Mouse (Mus musculus): Measurements from ENCODE around the gene Idh2. TPM values are rescaled to one million over a fixed set of nuclear protein-coding genes. Genes with fewer than 3 reads are reported as not detected.

Gene Idh2
- total RNA-seq, 2 experiments from 2014 or later = 11.7 to 14.7 TPM

GRCm38 (mm10) chr7:80090191-80091003, 24.8 kb downstream of the Idh2 start:
- ATAC-seq (replicated peaks; ENCODE audit: low FRiP score, poor library complexity, severe bottlenecking) = no peak

- no peak for ATAC-seq (replicated peaks; ENCODE audit: low FRiP score, poor library complexity, severe bottlenecking)
Observed at GRCm38 (mm10) chr7:80088191-80088590, 27.0 kb downstream of the Idh2 start.

GRCm38 (mm10) chr7:80085970-80086715, 29.0 kb downstream of the Idh2 start:
- no peak for ATAC-seq (replicated peaks; ENCODE audit: low FRiP score, poor library complexity, severe bottlenecking)

- 0 out of 2 replicates have a peak, but pooled peaks have one; percentile 51 for ATAC-seq (replicated peaks; ENCODE audit: low FRiP score, poor library complexity, severe bottlenecking)
Observed at GRCm38 (mm10) chr7:80084484-80084931, 30.7 kb downstream of the Idh2 start.

- no peak for ATAC-seq (replicated peaks; ENCODE audit: low FRiP score, poor library complexity, severe bottlenecking)
Observed at GRCm38 (mm10) chr7:80081586-80082554, 33.3 kb downstream of the Idh2 start.

- no peak for ATAC-seq (replicated peaks; ENCODE audit: low FRiP score, poor library complexity, severe bottlenecking)
Observed at GRCm38 (mm10) chr7:80078792-80079301, 36.3 kb downstream of the Idh2 start.

- ATAC-seq (replicated peaks; ENCODE audit: low FRiP score, poor library complexity, severe bottlenecking) = no peak
Observed at GRCm38 (mm10) chr7:80077801-80078200, 37.4 kb downstream of the Idh2 start.

- ATAC-seq (replicated peaks; ENCODE audit: low FRiP score, poor library complexity, severe bottlenecking) = no peak
Observed at GRCm38 (mm10) chr7:80076961-80077716, 38.1 kb downstream of the Idh2 start.

GRCm38 (mm10) chr7:80075946-80076583, 39.1 kb downstream of the Idh2 start:
- no peak for ATAC-seq (replicated peaks; ENCODE audit: low FRiP score, poor library complexity, severe bottlenecking)

GRCm38 (mm10) chr7:80074921-80075441, 40.2 kb downstream of the Idh2 start:
- peak; percentile 56 for ATAC-seq (replicated peaks; ENCODE audit: low FRiP score, poor library complexity, severe bottlenecking)

- ATAC-seq (replicated peaks; ENCODE audit: low FRiP score, poor library complexity, severe bottlenecking) = no peak
Observed at GRCm38 (mm10) chr7:80073506-80073905, 41.7 kb downstream of the Idh2 start.

- ATAC-seq (replicated peaks; ENCODE audit: low FRiP score, poor library complexity, severe bottlenecking) = no peak
Observed at GRCm38 (mm10) chr7:80072297-80072696, 42.9 kb downstream of the Idh2 start.

- ATAC-seq (replicated peaks; ENCODE audit: low FRiP score, poor library complexity, severe bottlenecking) = no peak
Observed at GRCm38 (mm10) chr7:80071209-80071608, 44.0 kb downstream of the Idh2 start.

GRCm38 (mm10) chr7:80069615-80070327, 45.4 kb downstream of the Idh2 start:
- ATAC-seq (replicated peaks; ENCODE audit: low FRiP score, poor library complexity, severe bottlenecking) = 0 out of 2 replicates have a peak, but pooled peaks have one; percentile 17

GRCm38 (mm10) chr7:80068341-80068740, 46.9 kb downstream of the Idh2 start:
- ATAC-seq (replicated peaks; ENCODE audit: low FRiP score, poor library complexity, severe bottlenecking) = no peak

- no peak for ATAC-seq (replicated peaks; ENCODE audit: low FRiP score, poor library complexity, severe bottlenecking)
Observed at GRCm38 (mm10) chr7:80066675-80067455, 48.3 kb downstream of the Idh2 start.

GRCm38 (mm10) chr7:80065250-80065649, 49.9 kb downstream of the Idh2 start:
- ATAC-seq (replicated peaks; ENCODE audit: low FRiP score, poor library complexity, severe bottlenecking) = no peak

Measured in erythroid progenitor cell, adult 5-6 weeks (primary cell).